Mouse (Mus musculus): ENCODE measurements at regions not wholly inside any gene's neighbourhood (a gene's known extent, or its start where the extent isn't known, plus 50 kb on each side); places are given as distances from the start of the nearest gene placed in this dataset.
"Not testable (repeated sequence)": the region's sequence is repeated elsewhere in the genome, so short reads cannot be mapped to it uniquely, and the experiment has no call there.

- DNase-seq (ENCODE audit: low read depth, low spot score) = not testable (repeated sequence)
These were observed 195.3 kb upstream of the Btg1 start for GRCm38 (mm10) chr10:96421506-96421905.

- DNase-seq (ENCODE audit: low read depth, low spot score) = no peak
These were observed 189.4 kb upstream of the Btg1 start for GRCm38 (mm10) chr10:96427407-96427806.

DNA sequence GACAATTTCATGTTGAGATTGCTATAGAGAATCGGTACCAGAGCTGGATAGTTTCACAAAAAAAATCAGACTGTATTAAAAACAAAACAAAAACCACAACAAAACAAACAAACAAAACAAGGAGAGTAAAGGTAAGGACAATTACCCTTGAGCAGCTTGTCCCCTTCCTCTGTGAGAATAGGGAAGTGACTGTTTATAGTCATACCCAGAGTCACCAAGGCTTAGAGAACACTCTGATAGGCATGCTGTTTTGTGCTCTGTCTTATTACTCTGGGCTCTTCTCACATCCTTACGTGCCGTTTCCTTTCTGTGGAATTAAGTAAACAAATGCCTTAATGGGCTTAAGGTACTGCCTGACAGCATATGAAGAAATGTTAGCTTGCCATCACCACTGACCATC, 186.7 kb upstream of the Btg1 start:
- DNase-seq (ENCODE audit: low read depth, low spot score) = no peak

DNA sequence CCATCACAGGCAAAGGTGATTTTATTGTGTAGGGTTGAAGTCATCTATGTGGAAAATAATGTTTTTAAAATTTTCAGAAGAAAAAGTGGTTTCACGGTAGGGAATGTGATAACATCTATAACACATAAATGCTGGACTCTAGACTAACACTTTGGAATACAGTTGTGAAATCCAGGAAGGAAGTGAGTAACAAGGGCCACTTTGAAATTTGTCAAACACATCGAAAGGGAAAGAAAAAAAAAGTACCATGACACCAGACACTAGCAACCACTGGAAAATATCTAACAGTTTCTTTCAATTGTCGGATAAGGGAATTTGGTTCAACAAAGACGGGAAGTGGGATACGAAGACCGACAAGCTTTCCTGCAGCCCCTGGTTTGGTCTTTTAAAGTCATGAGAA, 181.7 kb upstream of the Btg1 start:
- DNase-seq (ENCODE audit: low read depth, low spot score) = no peak

DNA sequence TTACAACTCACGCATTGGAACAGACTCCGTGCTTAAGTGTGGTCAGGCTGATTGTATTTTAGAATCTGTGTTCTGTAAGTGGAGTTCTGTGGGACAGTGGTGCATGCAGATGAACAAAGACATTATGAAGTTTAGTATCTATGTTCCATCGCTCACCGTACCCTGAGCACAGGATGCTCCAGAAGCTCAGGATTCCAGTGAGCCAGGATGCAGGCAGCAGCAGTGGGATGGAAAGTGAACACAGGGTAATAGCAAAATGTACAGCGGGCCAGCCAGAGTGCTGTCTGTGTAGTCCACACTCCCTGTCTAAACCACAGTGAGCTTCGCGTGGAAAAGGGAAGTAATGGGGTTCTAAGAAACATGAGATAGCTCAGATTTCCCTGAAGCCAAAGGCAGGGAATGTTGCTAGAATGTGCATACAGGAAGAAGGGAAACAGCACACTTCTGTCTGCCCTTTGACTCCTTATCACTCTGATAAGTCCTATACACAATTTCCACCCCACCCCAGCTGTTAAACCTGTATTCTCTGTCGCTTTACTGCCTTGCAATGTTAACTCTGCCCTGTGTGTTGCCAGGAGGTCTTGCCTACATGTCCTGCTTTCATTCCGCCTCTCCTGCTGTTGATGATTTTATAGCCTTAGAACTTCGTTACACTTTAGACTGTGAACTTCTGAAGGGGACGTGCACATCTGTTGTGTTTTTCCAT, 178.3 kb upstream of the Btg1 start:
- no peak for DNase-seq (ENCODE audit: low read depth, low spot score)

GRCm38 (mm10) chr10:96442165-96442564, 174.6 kb upstream of the Btg1 start:
- DNase-seq (ENCODE audit: low read depth, low spot score) = no peak

DNA sequence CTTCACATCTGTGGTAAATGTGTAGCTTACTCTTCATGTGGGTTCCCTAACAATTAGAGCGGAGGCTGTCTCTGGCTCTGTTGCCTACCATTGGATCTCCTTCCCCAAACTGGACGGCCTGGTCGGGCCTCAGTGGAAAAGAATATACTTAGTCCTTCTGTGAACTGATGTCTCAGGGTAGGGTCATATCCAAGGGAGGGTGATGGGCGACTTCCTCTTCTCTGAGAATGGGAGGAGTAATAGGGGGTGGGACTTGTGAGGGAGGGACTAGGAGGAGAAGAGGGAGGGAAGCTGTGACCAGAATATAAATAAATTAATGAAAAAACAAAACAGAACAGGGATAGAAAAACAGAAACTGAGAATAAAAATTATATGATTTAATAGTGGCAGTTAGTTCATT, 166.5 kb upstream of the Btg1 start:
- no peak for DNase-seq (ENCODE audit: low read depth, low spot score)

GRCm38 (mm10) chr10:96454857-96455256, 161.9 kb upstream of the Btg1 start:
- no peak for DNase-seq (ENCODE audit: low read depth, low spot score)

- DNase-seq (ENCODE audit: low read depth, low spot score) = no peak
These were observed 158.3 kb upstream of the Btg1 start for GRCm38 (mm10) chr10:96458551-96458950.

- no peak for DNase-seq (ENCODE audit: low read depth, low spot score)
These were observed 157.6 kb upstream of the Btg1 start for GRCm38 (mm10) chr10:96459186-96459585.

DNA sequence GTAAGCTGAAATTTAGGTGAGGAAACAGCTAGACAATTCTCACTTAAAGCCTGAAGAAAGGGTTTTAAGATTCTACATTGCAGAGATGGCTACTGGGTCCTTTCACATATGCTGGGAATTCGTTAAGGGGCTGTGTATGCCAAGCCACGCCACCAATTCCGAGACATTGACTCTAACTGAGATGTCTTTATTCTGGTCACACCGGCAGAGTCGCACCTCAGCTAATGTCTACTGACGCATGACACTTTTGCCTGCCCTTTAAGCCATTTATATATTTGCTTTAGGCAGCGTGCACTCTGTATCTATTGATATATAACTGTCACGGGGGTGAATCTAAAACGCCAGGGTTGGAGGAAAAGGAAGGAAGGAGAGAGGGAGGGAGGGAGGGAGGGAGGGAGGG, 156.7 kb upstream of the Btg1 start:
- no peak for DNase-seq (ENCODE audit: low read depth, low spot score)

GRCm38 (mm10) chr10:96460617-96461338, 156.0 kb upstream of the Btg1 start:
- no peak for DNase-seq (ENCODE audit: low read depth, low spot score)

GRCm38 (mm10) chr10:96465967-96466366, 150.8 kb upstream of the Btg1 start:
- no peak for DNase-seq (ENCODE audit: low read depth, low spot score)

GRCm38 (mm10) chr10:96466845-96467244, 150.0 kb upstream of the Btg1 start:
- no peak for DNase-seq (ENCODE audit: low read depth, low spot score)

DNA sequence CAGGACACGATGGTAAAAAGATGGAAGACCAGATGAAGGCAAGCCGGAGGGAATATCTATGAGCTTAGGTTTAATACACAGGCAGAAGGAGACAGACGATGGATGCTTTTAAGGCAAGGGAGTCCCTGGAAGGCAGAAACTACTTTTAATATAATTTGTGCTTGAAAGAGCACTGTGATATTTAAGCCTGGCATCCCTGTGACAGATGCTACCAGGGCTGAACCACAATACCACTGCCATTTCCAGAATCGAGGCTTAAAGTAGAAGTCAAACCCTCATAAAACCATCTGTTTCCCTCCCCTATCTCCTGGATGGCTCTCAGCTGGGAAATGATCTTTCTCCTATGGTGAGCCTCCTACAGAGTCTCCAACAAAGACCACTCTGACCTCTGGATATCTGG, 149.1 kb upstream of the Btg1 start:
- no peak for DNase-seq (ENCODE audit: low read depth, low spot score)

DNA sequence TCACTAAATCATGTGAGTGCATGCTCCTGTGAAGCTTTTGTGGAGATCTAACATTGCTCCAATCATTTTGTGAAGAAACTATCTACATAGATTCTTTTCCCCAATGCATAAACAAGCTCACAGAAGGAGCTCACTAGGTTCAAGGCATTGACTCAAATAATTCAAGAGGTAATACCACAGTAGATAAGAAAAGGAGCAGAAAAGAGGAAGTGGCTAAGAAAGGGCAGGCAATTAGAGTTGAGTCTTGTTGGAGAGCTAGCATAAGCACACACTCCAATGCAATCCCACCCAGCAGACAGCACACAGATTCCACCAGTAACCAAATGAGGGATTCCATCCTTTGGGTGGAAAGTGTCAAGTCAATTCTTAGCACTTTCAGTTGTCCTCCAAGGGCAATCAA, 145.3 kb upstream of the Btg1 start:
- DNase-seq (ENCODE audit: low read depth, low spot score) = no peak

- no peak for DNase-seq (ENCODE audit: low read depth, low spot score)
These were observed 137.5 kb upstream of the Btg1 start for GRCm38 (mm10) chr10:96479350-96479749.

DNA sequence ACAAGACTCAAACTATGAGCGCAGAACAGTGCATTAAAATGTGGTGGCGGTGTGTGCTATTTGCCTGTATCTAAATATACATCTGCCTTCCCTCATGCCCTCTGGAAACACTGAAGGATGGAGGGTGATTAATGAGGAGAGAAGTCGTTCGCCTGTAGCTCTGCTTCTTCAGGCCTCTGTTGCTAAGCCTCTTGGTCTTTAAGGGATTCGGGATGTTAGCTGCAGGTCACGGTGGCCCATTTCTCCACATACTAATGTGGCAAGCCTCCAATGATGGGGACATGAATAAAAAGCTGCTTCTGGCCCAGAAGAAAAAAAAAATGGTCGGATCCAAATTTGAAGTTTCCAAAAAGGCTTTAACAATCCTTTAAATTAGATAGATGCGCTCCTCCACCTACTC, 137.0 kb upstream of the Btg1 start:
- no peak for DNase-seq (ENCODE audit: low read depth, low spot score)

GRCm38 (mm10) chr10:96480453-96481324, 136.1 kb upstream of the Btg1 start:
- no peak for DNase-seq (ENCODE audit: low read depth, low spot score)

GRCm38 (mm10) chr10:96481325-96481638, 135.5 kb upstream of the Btg1 start:
- no peak for DNase-seq (ENCODE audit: low read depth, low spot score)

DNA sequence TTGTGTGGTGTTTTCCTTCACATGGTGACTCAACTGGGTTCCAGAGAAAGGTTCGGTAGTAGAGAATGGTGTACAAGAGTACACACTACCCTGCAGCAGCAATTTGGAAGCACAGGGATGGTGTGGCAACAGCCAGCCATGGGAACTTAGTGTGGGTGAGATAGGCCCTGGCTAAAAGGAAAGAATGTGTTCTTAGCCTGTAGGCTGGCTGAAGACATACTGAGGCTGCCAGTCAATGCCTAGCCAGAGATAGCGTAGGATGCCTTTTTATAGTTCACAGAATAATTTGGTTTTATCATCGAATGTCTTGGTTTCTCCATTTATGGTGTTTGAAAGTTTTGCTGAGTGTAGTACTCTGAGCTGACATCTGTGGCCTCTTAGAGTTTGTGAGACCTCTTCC, 130.1 kb upstream of the Btg1 start:
- no peak for DNase-seq (ENCODE audit: low read depth, low spot score)

- no peak for DNase-seq (ENCODE audit: low read depth, low spot score)
These were observed 123.1 kb upstream of the Btg1 start for GRCm38 (mm10) chr10:96493706-96494105.

DNA sequence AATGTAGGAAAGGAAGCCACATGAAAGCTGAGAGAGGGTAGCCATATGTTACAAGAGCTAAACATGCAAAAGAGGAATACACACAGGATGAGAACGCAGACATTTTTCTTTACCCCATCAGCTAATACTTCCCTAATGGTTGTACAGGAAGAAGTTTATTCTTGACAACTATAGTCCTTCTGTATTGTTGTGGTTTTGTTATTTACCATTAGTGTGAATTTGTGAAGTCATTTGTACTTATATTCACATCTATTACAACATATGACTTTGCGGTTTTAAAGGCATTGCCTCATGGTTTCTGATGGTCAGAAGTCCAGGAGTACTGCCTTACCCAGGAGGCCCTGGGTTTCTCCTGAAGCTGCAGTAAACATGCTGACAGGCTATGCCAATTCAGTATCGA, 120.1 kb upstream of the Btg1 start:
- no peak for DNase-seq (ENCODE audit: low read depth, low spot score)
